Comparison of ENCODE assay signal across 13 mouse cellular contexts in the genomic region with DNA sequence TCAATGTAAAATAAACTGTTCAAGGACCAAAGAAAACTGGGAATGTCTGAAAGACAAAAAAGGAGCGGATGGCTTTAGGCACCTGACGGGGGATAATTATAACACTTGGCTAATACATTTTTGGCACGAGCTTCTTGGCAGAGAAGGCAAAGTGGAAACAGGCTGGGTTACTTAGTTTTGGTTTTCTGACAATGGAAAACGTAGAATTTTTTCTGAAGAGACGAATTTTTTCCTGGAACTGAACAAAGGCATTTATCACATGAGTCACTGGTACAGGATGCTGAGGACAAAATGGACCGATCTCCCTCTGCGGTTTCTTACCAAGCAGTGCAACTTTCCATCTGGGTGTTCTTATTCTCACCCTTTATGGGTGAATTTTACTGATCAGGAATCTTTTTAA.
DNase-seq lines count a peak whose midpoint lies in the region; ATAC-seq and TF ChIP-seq lines count a peak whose summit lies in the region.
"Had no signal": no experiment of that assay in that cellular context is flagged by ENCODE, and none has a peak within 500 bp of the region (broad histone marks: within the 10 kb centered on the region; RNA-seq: fewer than 3 reads in every experiment).

No protein-coding gene starts in this region.

- TF ChIP-seq POLR2A in brain, embryonic 14.5 days (IDR thresholded peaks at IDR 0.05; ENCODE audit: borderline replicate concordance, extremely low read depth, insufficient read depth, insufficient read length, poor library complexity, severe bottlenecking), result no peak

- no peak overlapping the region for H3K9ac ChIP-seq in embryonic facial prominence, embryonic 14.5 days (ENCODE audit: low read depth, low read length)
- no peak overlapping the region for H3K9ac ChIP-seq in kidney, embryonic 14.5 days (ENCODE audit: low read depth, low read length)
- no peak overlapping the region for H3K9ac ChIP-seq in kidney, postnatal 0 days (ENCODE audit: low read depth, low read length)
- H3K9ac ChIP-seq: liver, embryonic 13.5 days had no signal

- no peak for TF ChIP-seq CTCF in brain, embryonic 14.5 days (IDR thresholded peaks at IDR 0.05; ENCODE audit: borderline replicate concordance, extremely low read depth, insufficient read depth, insufficient read length)
- TF ChIP-seq CTCF in kidney, postnatal 0 days (IDR thresholded peaks at IDR 0.05; ENCODE audit: low read depth), result no peak

- no peak overlapping the region for H3K4me3 ChIP-seq in embryonic facial prominence, embryonic 14.5 days (ENCODE audit: low read depth, low read length)
- no peak overlapping the region for H3K4me3 ChIP-seq in embryonic facial prominence, embryonic 10.5 days
- no peak overlapping the region for H3K4me3 ChIP-seq in kidney, embryonic 14.5 days (ENCODE audit: low read length)
- no peak overlapping the region for H3K4me3 ChIP-seq in kidney, postnatal 0 days (replicated peaks; ENCODE audit: low read depth, low read length)
- H3K4me3 ChIP-seq: liver, embryonic 13.5 days had no signal

- H3K9me3 ChIP-seq in embryonic facial prominence, embryonic 14.5 days (ENCODE audit: control insufficient read depth, low read length), result no peaks in the 10 kb centered on the region
- no peaks in the 10 kb centered on the region for H3K9me3 ChIP-seq in embryonic facial prominence, embryonic 10.5 days
- H3K9me3 ChIP-seq in kidney, embryonic 14.5 days (ENCODE audit: control insufficient read depth, low read length), result no peaks in the 10 kb centered on the region
- no peaks in the 10 kb centered on the region for H3K9me3 ChIP-seq in kidney, postnatal 0 days (replicated peaks; ENCODE audit: low read length)
- H3K9me3 ChIP-seq: liver, embryonic 13.5 days had no signal

- peak; percentile 36 for DNase-seq in embryonic facial prominence, embryonic 14.5 days (ENCODE audit: low spot score)
- DNase-seq in embryonic facial prominence, embryonic 10.5 days (ENCODE audit: low spot score), result no peak
- DNase-seq in kidney, adult 8-10 months, result peak; percentile 24 to 45
- peak; percentile 14 for DNase-seq in brain, embryonic 14.5 days (ENCODE audit: low read depth)
- peak; percentile 44 for DNase-seq in kidney, postnatal 0 days (ENCODE audit: low spot score)
- DNase-seq in embryo, embryonic 9.5 days (ENCODE audit: extremely low spot score), result no peak
- DNase-seq in T-cell, adult 2 months (ENCODE audit: low spot score), result no peak
- DNase-seq: liver, embryonic 13.5 days; right cerebral cortex, postnatal 4 days had no signal

- peaks cover 5% of the 10 kb centered on the region for H3K4me1 ChIP-seq in embryonic facial prominence, embryonic 14.5 days (ENCODE audit: control insufficient read depth, insufficient read depth, low read length)
- peaks cover 7% of the 10 kb centered on the region; the same call in 1 of the 2 replicates for H3K4me1 ChIP-seq in embryonic facial prominence, embryonic 10.5 days
- no peaks in the 10 kb centered on the region for H3K4me1 ChIP-seq in kidney, embryonic 14.5 days (ENCODE audit: control insufficient read depth, insufficient read depth, low read length)
- H3K4me1 ChIP-seq in kidney, postnatal 0 days (replicated peaks; ENCODE audit: insufficient read depth, low read length), result no peaks in the 10 kb centered on the region
- H3K4me1 ChIP-seq: liver, embryonic 13.5 days had no signal

- no peak overlapping the region for H3K27ac ChIP-seq in embryonic facial prominence, embryonic 14.5 days (replicated peaks; ENCODE audit: low read depth, low read length)
- no peak overlapping the region for H3K27ac ChIP-seq in embryonic facial prominence, embryonic 10.5 days (replicated peaks)
- no peak overlapping the region for H3K27ac ChIP-seq in kidney, embryonic 14.5 days (ENCODE audit: low read depth, low read length)
- H3K27ac ChIP-seq in kidney, postnatal 0 days, result no peak overlapping the region
- H3K27ac ChIP-seq: liver, embryonic 13.5 days; stomach, postnatal 0 days had no signal

- H3K4me2 ChIP-seq in embryonic facial prominence, embryonic 14.5 days (ENCODE audit: low read depth, low read length), result no peak overlapping the region
- no peak overlapping the region for H3K4me2 ChIP-seq in kidney, embryonic 14.5 days (replicated peaks; ENCODE audit: low read depth, low read length)
- no peak overlapping the region for H3K4me2 ChIP-seq in kidney, postnatal 0 days (ENCODE audit: low read length)
- H3K4me2 ChIP-seq: liver, embryonic 13.5 days had no signal

- 68% methylated on average over 7 of the region's 7 CpGs for WGBS in embryonic facial prominence, embryonic 14.5 days
- 88% methylated on average over 7 of the region's 7 CpGs for WGBS in embryonic facial prominence, embryonic 10.5 days
- 86% methylated on average over 7 of the region's 7 CpGs for WGBS in kidney, embryonic 14.5 days
- WGBS in kidney, postnatal 0 days, result 72% methylated on average over 7 of the region's 7 CpGs

- no peaks in the 10 kb centered on the region for H3K36me3 ChIP-seq in embryonic facial prominence, embryonic 14.5 days (ENCODE audit: control insufficient read depth, insufficient read depth, low read length)
- no peaks in the 10 kb centered on the region for H3K36me3 ChIP-seq in embryonic facial prominence, embryonic 10.5 days (replicated peaks)
- H3K36me3 ChIP-seq in kidney, embryonic 14.5 days (ENCODE audit: control insufficient read depth, insufficient read depth, low read length), result no peaks in the 10 kb centered on the region
- H3K36me3 ChIP-seq in kidney, postnatal 0 days (ENCODE audit: insufficient read depth, low read length), result no peaks in the 10 kb centered on the region
- H3K36me3 ChIP-seq: liver, embryonic 13.5 days had no signal

- H3K27me3 ChIP-seq in embryonic facial prominence, embryonic 14.5 days (replicated peaks; ENCODE audit: control insufficient read depth, insufficient read depth, low read length), result no peaks in the 10 kb centered on the region
- no peaks in the 10 kb centered on the region for H3K27me3 ChIP-seq in embryonic facial prominence, embryonic 10.5 days (replicated peaks; ENCODE audit: low read depth, poor library complexity, severe bottlenecking)
- no peaks in the 10 kb centered on the region for H3K27me3 ChIP-seq in kidney, embryonic 14.5 days (ENCODE audit: control insufficient read depth, insufficient read depth, low read length)
- no peaks in the 10 kb centered on the region for H3K27me3 ChIP-seq in kidney, postnatal 0 days (ENCODE audit: insufficient read depth, low read length)
- H3K27me3 ChIP-seq: liver, embryonic 13.5 days; Patski had no signal

- no peak for ATAC-seq in embryonic facial prominence, embryonic 14.5 days (ENCODE audit: low read depth)
- no peak for ATAC-seq in kidney, embryonic 14.5 days (ENCODE audit: low FRiP score, low TSS enrichment)
- no peak for ATAC-seq in kidney, postnatal 0 days (replicated peaks; ENCODE audit: low FRiP score, low read depth)
- ATAC-seq: CD4-positive, CD25-positive, alpha-beta regulatory T cell, adult 4 months; Patski had no signal

Comparison
In these comparisons a context has a peak if more than half of its experiments do, and no peak if none do; other contexts are left out.
1. DNase-seq: peak in embryonic facial prominence, embryonic 14.5 days (single experiment), kidney, adult 8-10 months (2 of 2), brain, embryonic 14.5 days (single experiment) and kidney, postnatal 0 days (single experiment); none in embryonic facial prominence, embryonic 10.5 days (single experiment), embryo, embryonic 9.5 days (single experiment) and T-cell, adult 2 months (single experiment).